Mouse (Mus musculus) hindbrain, embryonic 14.5 days (tissue): ENCODE results near the gene Frrs1. TPM values are rescaled to one million over a fixed set of nuclear protein-coding genes. Genes with fewer than 3 reads are reported as not detected.

Experiments
- ATAC-seq: fragments of 200-750 bp; cut with Nextera tagmentation; 2 replicates; pipeline ENCODE4 v1.8.0; 2017; ENCODE audit warnings: moderate number of reproducible peaks, mild to moderate bottlenecking, moderate TSS enrichment, moderate library complexity; ENCODE audit not compliant: low FRiP score
- DNase-seq: peaks from one replicate; pipeline ENCODE4 v3.0.0-alpha.2; 2015; ENCODE audit warnings: low spot score
- H3K27ac ChIP-seq: fragments of 300-500 bp; sonication (generic); 2 replicates; pipeline ENCODE4 v1.5.1; 2014; ENCODE audit warnings: mild to moderate bottlenecking, moderate library complexity
- H3K27me3 ChIP-seq: fragments of 300-500 bp; sonication (generic); 2 replicates; pipeline ENCODE4 v1.6.1; 2014; ENCODE audit warnings: mild to moderate bottlenecking, low read length, mixed read lengths; ENCODE audit not compliant: control insufficient read depth, insufficient read depth
- H3K36me3 ChIP-seq: fragments of 300-500 bp; sonication (generic); replicated peaks from 2 replicates; pipeline ENCODE4 v1.6.1; 2014; ENCODE audit not compliant: control insufficient read depth, insufficient read depth
- H3K4me1 ChIP-seq: fragments of 300-500 bp; sonication (generic); replicated peaks from 2 replicates; pipeline ENCODE4 v1.6.1; 2014; ENCODE audit warnings: antibody characterized with exemption, low read length, mixed read lengths; ENCODE audit not compliant: control insufficient read depth, insufficient read depth
- H3K4me2 ChIP-seq: fragments of 300-500 bp; sonication (generic); replicated peaks from 2 replicates; pipeline ENCODE4 v1.6.1; 2014; ENCODE audit warnings: mild to moderate bottlenecking, moderate library complexity
- H3K4me3 ChIP-seq: fragments of 300-500 bp; sonication (generic); replicated peaks from 2 replicates; pipeline ENCODE4 v1.5.1; 2014; ENCODE audit warnings: mild to moderate bottlenecking, low read length
- H3K9ac ChIP-seq: fragments of 300-500 bp; sonication (generic); 2 replicates; pipeline ENCODE4 v1.6.1; 2014
- H3K9me3 ChIP-seq: fragments of 300-500 bp; sonication (generic); 2 replicates; pipeline ENCODE4 v1.6.1; 2016; ENCODE audit warnings: low read length; ENCODE audit not compliant: control insufficient read depth
- WGBS: fragments of 180-500 bp; shearing (Covaris S2); extraction: QIAGEN DNeasy Blood & Tissue Kit; methylation state at CpG from one replicate; pipeline ENCODE4 v1.1.7; 2014; 5-methylcytosine and 5-hydroxymethylcytosine counted together
- polyA plus RNA-seq: library from polyadenylated mRNA; unstranded; fragments of >200 nt; fragmentation: Nextera tagmentation; extraction: Ambion mirVana; gene quantifications from 2 replicates; pipeline ENCODE4 v1.2.1, GENCODE M21; 2014

The Frrs1 gene
- polyA plus RNA-seq, 1 experiment from 2014 or later: 6.0 TPM

DNA sequence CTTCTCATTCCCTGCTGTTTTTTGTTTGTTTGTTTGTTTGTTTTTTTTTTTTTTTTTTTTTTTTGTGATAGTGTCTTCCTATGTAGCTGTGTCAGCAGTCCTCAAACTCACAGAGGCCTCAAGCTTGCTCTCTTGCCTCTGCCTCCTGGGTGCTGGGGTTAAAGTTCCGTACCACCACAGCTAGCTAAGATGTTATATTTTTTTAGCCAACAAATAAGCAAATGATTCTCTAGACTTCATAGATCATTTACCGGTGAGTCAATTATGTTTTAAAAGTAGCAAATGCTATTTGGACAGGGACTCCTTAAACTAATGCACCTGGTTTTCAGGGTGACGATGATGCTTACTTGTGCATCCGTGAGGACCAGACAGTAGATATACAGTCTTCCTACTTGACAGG is 31.3 kb downstream of the Frrs1 start:
- H3K9me3 ChIP-seq: no peaks in the 10 kb centered on the region
- H3K27ac ChIP-seq: no peak overlapping the region
- H3K36me3 ChIP-seq: no peaks in the 10 kb centered on the region
- no peak overlapping the region for H3K4me2 ChIP-seq
- no peak overlapping the region for H3K9ac ChIP-seq
- H3K4me1 ChIP-seq: no peaks in the 10 kb centered on the region
- WGBS: 99% methylated on average over 4 of the region's 4 CpGs
- ATAC-seq (no peak), DNase-seq (no peak)
- H3K27me3 ChIP-seq: no peaks in the 10 kb centered on the region
- H3K4me3 ChIP-seq: no peak overlapping the region

DNA sequence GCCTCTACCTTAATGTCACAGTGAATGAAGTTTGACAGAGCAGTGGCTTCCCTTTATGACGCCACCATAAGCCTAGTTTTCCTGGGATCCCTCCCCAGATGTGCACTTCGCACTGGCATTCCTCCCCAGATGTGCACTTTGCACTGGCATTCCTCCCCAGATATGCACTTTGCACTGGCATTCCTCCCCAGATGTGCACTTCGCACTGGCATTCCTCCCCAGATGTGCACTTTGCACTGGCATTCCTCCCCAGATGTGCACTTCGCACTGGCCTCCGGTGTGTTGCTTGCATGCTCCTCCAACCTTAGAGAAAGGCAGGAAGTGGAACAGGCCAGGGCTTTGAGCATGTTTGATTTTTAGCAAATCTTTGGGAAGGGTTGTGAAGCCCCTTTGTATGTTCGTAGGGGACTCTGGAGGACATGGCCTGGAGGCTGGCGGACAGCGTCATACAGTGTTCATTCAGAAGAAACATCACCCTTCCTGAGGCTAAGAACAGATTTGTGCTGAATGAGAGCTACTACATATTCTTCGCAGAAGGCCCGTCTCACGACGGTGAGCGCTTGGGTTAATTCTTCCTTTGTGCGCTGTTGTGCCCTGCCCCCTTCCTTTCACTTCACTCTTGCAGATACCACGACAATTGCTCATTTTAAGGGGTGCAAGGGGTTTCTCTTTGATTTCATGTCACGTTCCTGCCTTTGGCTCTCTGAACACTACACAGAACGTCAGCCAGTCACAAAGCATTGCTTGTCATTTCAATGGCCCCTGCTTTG is 32.4 kb downstream of the Frrs1 start:
- Histone ChIP-seq H3K9ac (no peak overlapping the region), H3K4me1 (no peaks in the 10 kb centered on the region), H3K36me3 (no peaks in the 10 kb centered on the region), H3K27ac (no peak overlapping the region), H3K4me2 (no peak overlapping the region; the same call in 1 of the 2 replicates), H3K9me3 (no peaks in the 10 kb centered on the region), H3K4me3 (no peak overlapping the region), H3K27me3 (no peaks in the 10 kb centered on the region)
- DNase-seq (no peak), ATAC-seq (peak; percentile 70; the same call in 1 of the 2 replicates)
- 59% methylated on average over 17 of the region's 17 CpGs for WGBS

GRCm38 (mm10) chr3:116892206-116892563 is 32.9 kb downstream of the Frrs1 start:
- Histone ChIP-seq H3K4me3 (no peak overlapping the region), H3K36me3 (no peaks in the 10 kb centered on the region), H3K4me2 (no peak overlapping the region; the same call in 1 of the 2 replicates), H3K9ac (no peak overlapping the region), H3K27ac (no peak overlapping the region), H3K9me3 (no peaks in the 10 kb centered on the region), H3K27me3 (no peaks in the 10 kb centered on the region), H3K4me1 (no peaks in the 10 kb centered on the region)
- DNase-seq (no peak), ATAC-seq (no peak)
- 85% methylated on average over 6 of the region's 6 CpGs for WGBS

DNA sequence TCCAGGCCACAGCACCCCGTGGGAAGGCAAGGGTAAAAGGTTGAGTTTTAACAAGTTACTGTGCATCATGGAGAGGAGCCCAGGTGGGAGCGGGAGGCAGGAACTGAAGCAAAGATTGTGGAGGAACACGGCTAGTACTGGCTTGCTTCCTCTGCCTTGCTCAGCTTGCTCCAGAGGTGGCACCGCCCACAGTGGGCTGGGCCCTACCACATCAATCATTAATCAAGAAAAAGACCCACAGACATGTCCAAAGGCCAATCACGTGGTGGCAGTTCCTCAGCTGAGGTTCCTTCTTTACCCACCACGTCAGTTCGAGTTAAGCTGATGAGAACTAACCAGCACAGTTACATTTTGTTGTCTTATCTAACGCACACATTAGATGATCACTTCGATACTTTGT is 33.6 kb downstream of the Frrs1 start:
- Histone ChIP-seq H3K27me3 (no peaks in the 10 kb centered on the region), H3K9me3 (no peaks in the 10 kb centered on the region), H3K9ac (no peak overlapping the region), H3K4me3 (no peak overlapping the region), H3K27ac (no peak overlapping the region), H3K36me3 (no peaks in the 10 kb centered on the region), H3K4me1 (no peaks in the 10 kb centered on the region), H3K4me2 (no peak overlapping the region)
- ATAC-seq (no peak), DNase-seq (no peak)
- 83% methylated on average over 9 of the region's 9 CpGs for WGBS

DNA sequence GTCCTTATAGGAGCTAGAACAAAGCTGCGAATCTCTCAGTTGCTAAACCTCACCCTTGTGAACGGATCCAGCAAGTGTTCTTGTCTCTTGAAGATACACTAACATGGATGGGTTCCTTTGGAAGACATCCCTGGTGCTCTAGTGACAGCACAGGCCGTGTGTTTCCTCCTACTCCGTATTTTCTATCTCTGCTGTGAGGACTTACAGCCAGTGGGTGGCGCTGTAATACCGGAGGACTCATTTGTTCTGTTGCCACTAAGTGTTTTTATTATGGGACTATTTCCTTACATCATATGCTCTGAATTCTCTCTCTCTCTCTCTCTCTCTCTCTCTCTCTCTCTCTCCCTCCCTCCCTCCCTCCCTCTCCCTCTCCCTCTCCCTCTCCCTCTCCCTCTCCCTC is 44.9 kb downstream of the Frrs1 start:
- peak; percentile 86 for DNase-seq
- H3K9ac ChIP-seq: no peak overlapping the region; the same call in 1 of the 2 replicates
- no peaks in the 10 kb centered on the region for H3K4me1 ChIP-seq
- no peak overlapping the region for H3K4me3 ChIP-seq
- ATAC-seq: peak; percentile 72
- no peak overlapping the region for H3K4me2 ChIP-seq
- no peaks in the 10 kb centered on the region for H3K27me3 ChIP-seq
- no peaks in the 10 kb centered on the region for H3K36me3 ChIP-seq
- no peak overlapping the region for H3K27ac ChIP-seq
- WGBS: 24% methylated on average over 6 of the region's 6 CpGs
- H3K9me3 ChIP-seq: no peaks in the 10 kb centered on the region

GRCm38 (mm10) chr3:116905898-116906297 is 46.6 kb downstream of the Frrs1 start:
- H3K9ac ChIP-seq: no peak overlapping the region
- ATAC-seq (0 out of 2 replicates have a peak, but pooled peaks have one; percentile 31), DNase-seq (no peak)

GRCm38 (mm10) chr3:116906596-116906995 is 47.3 kb downstream of the Frrs1 start:
- no peak overlapping the region for H3K4me3 ChIP-seq
- H3K36me3 ChIP-seq: no peaks in the 10 kb centered on the region
- no peaks in the 10 kb centered on the region for H3K27me3 ChIP-seq
- H3K9me3 ChIP-seq: no peaks in the 10 kb centered on the region
- no peak overlapping the region for H3K4me2 ChIP-seq
- H3K27ac ChIP-seq: no peak overlapping the region
- H3K4me1 ChIP-seq: no peaks in the 10 kb centered on the region
- 62% methylated on average over 9 of the region's 9 CpGs for WGBS
- DNase-seq: no peak
- ATAC-seq: no peak
- no peak overlapping the region for H3K9ac ChIP-seq

More at GRCm38 (mm10) chr3:116905898-116906297, 46.6 kb downstream of the Frrs1 start:
- Histone ChIP-seq H3K27ac (no peak overlapping the region), H3K4me1 (no peaks in the 10 kb centered on the region), H3K4me3 (no peak overlapping the region), H3K36me3 (no peaks in the 10 kb centered on the region), H3K27me3 (no peaks in the 10 kb centered on the region), H3K4me2 (no peak overlapping the region), H3K9me3 (no peaks in the 10 kb centered on the region)
- WGBS: 87% methylated on average over 16 of the region's 16 CpGs

DNA sequence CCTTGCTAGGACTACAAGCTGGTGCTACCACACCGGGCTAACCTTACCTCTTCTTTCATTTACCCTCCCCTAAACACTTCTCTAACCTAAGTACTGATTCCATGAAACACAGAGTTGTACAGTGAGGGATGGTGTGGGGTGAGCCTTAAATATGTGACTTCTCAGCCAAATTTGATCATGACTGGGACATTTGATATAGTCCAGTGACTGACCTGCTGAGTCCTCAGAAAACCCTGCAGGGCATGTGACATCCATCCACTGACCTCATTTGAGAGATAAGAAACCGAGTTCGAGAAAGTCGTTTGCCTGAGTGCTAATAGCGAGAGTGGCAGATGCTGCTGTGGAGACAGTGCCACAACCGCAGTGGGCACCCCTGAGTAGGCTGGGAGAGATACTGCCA is 55.1 kb downstream of the Frrs1 start:
- H3K4me3 ChIP-seq: no peak overlapping the region
- no peaks in the 10 kb centered on the region for H3K27me3 ChIP-seq
- no peaks in the 10 kb centered on the region for H3K4me1 ChIP-seq
- H3K4me2 ChIP-seq: no peak overlapping the region
- H3K27ac ChIP-seq: no peak overlapping the region
- no peak for DNase-seq
- no peaks in the 10 kb centered on the region for H3K9me3 ChIP-seq
- 92% methylated on average over 6 of the region's 6 CpGs for WGBS
- no peaks in the 10 kb centered on the region for H3K36me3 ChIP-seq
- ATAC-seq: no peak
- H3K9ac ChIP-seq: no peak overlapping the region

DNA sequence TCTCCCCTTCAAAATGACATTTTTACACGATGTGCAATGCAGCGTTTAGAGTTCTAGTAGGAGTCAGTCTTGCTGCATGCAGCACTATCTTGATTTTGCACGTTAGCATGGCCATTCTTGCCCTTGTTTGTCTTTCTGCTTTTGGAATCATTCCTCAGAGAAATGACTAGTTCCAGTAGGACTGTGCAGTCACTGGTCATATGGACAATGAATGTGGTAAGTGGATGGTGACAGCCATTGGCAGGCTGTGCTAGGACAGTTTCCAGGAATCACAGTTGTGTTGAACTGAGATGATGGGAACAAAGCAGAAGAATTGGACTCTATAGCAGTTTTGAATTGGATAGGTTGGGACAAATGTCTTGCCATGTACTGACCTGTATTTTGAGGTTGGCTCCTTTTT is 55.7 kb downstream of the Frrs1 start:
- H3K4me2 ChIP-seq: no peak overlapping the region
- no peaks in the 10 kb centered on the region for H3K27me3 ChIP-seq
- WGBS: 85% methylated on average over 3 of the region's 3 CpGs
- H3K27ac ChIP-seq: no peak overlapping the region
- H3K4me1 ChIP-seq: no peaks in the 10 kb centered on the region
- DNase-seq (no peak), ATAC-seq (no peak)
- H3K36me3 ChIP-seq: no peaks in the 10 kb centered on the region
- H3K9me3 ChIP-seq: no peaks in the 10 kb centered on the region
- no peak overlapping the region for H3K9ac ChIP-seq
- H3K4me3 ChIP-seq: no peak overlapping the region

DNA sequence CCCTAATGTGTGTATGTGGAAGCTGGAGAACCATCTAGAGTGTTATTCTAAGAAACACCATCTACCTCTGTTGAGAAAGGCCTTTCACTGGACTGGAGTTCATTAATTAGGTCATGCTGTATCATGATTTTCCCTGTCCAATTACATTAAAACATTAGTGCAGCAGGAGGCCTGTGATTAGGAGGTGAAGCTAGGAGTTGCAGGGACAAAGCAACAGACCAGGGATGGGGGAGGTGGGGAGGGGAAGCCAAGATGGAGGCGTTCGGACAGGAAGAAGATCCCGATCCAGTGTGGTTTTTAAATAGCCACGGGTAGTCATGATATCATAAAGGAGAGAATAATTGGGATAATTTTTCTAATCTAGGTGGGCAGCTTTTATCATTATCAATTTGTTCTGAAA is 57.8 kb downstream of the Frrs1 start:
- WGBS: 93% methylated on average over 4 of the region's 4 CpGs
- no peaks in the 10 kb centered on the region for H3K36me3 ChIP-seq
- ATAC-seq (no peak), DNase-seq (no peak)
- H3K27me3 ChIP-seq: no peaks in the 10 kb centered on the region
- H3K9me3 ChIP-seq: no peaks in the 10 kb centered on the region
- H3K9ac ChIP-seq: no peak overlapping the region
- H3K4me2 ChIP-seq: no peak overlapping the region
- no peaks in the 10 kb centered on the region for H3K4me1 ChIP-seq
- no peak overlapping the region for H3K27ac ChIP-seq
- no peak overlapping the region for H3K4me3 ChIP-seq
